Mouse (Mus musculus) cerebellum, adult 2 months (tissue): ENCODE measurements at regions not wholly inside any gene's neighbourhood (a gene's known extent, or its start where the extent isn't known, plus 50 kb on each side); places are given as distances from the start of the nearest gene placed in this dataset.

ENCODE experiments used
- DNase-seq, 2 experiments: peaks; one replicate each; pipeline ENCODE4 v3.0.0; 2021
- H3K27ac ChIP-seq: fragments of 200-500 bp; 2 replicates; pipeline ENCODE4 v1.5.1; 2012; ENCODE audit warnings: low read length, control low read depth, inconsistent platforms; ENCODE audit not compliant: insufficient read depth
- H3K27me3 ChIP-seq: fragments of 200-500 bp; 2 replicates; pipeline ENCODE4 v1.6.1; 2012; ENCODE audit warnings: inconsistent platforms, mild to moderate bottlenecking, low read length, moderate library complexity; ENCODE audit not compliant: control insufficient read depth, insufficient read depth
- H3K4me1 ChIP-seq: fragments of 200-500 bp; 2 replicates; pipeline ENCODE4 v1.6.1; 2011; ENCODE audit warnings: low read length; ENCODE audit not compliant: control insufficient read depth, insufficient read depth
- H3K4me3 ChIP-seq: fragments of 200-500 bp; replicated peaks from 2 replicates; pipeline ENCODE3; 2011; ENCODE audit warnings: mild to moderate bottlenecking, low read depth, low read length, control low read depth; ENCODE audit not compliant: insufficient read depth
- CTCF ChIP-seq: fragments of 200-500 bp; IDR thresholded peaks from 2 replicates; pipeline ENCODE4 v1.5.1; 2011; ENCODE audit warnings: low read depth, mild to moderate bottlenecking, control low read depth, low read length, moderate library complexity, borderline replicate concordance; ENCODE audit not compliant: insufficient read depth
- POLR2A ChIP-seq: fragments of 200-500 bp; IDR thresholded peaks from 2 replicates; pipeline ENCODE4 v1.6.1; 2011; ENCODE audit warnings: low read length, control low read depth, borderline replicate concordance; ENCODE audit not compliant: insufficient read depth
- WGBS: fragments of 180-500 bp; shearing (Covaris S2); methylation state at CpG from one replicate; pipeline ENCODE4 v1.1.7; 2018; 5-methylcytosine and 5-hydroxymethylcytosine counted together

DNA sequence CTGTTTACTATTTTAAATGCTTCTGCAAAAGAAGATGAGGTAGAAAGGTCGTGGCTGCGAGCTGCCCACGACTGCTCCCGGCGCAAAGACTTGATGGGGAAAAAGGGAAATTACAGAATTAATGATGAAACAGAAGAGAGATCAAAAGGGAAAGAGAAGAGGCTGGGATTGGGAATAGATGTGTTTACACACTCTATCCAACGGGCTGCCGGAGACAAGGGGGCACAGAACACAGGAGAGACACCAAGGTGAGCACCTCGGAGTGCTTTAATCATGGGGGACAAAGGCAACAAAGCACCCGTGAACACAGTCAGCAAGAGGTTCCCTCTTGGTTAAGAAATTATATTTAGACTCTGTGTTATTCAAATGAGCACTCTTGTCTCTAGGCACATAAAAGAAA, 326.1 kb upstream of the Noct start:
- TF ChIP-seq POLR2A (no peak), CTCF (no peak)
- H3K27ac ChIP-seq = no peak overlapping the region
- H3K4me1 ChIP-seq = peaks cover 3% of the 10 kb centered on the region; the same call in 1 of the 2 replicates
- no peaks in the 10 kb centered on the region; the same call in 1 of the 2 replicates for H3K27me3 ChIP-seq
- DNase-seq = no peak
- WGBS = 90% methylated on average over 9 of the region's 9 CpGs
- no peak overlapping the region for H3K4me3 ChIP-seq

DNA sequence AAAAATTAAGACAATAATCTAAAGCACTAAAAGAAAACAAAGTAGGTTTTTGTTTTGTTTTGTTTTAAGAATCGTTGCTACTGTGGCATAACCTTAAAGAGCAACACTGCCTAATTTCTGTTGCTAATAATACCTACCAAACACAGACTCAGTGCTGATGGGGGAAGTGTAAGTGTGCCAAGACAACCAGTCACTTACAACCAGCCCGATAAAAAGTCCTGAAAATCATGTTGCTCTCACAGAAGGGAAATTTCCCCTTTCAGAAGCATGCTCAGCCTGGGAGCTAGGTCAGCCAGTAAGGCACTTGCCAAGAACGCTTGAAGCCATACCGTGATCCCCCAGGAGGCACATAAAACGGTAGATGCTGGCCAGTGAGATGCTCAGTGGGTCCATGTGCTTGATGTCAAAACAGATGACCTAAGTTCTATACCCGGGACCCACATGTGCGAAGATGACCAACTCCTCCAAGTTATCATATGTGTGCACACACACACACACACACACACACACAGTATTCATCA, 324.4 kb upstream of the Noct start:
- no peak overlapping the region for H3K4me3 ChIP-seq
- 11% methylated on average over 7 of the region's 7 CpGs for WGBS
- H3K4me1 ChIP-seq = peaks cover 6% of the 10 kb centered on the region
- no peak for TF ChIP-seq CTCF
- no peak for TF ChIP-seq POLR2A
- peak; percentile 40 to 68 for DNase-seq
- no peak overlapping the region for H3K27ac ChIP-seq
- no peaks in the 10 kb centered on the region; the same call in 1 of the 2 replicates for H3K27me3 ChIP-seq

DNA sequence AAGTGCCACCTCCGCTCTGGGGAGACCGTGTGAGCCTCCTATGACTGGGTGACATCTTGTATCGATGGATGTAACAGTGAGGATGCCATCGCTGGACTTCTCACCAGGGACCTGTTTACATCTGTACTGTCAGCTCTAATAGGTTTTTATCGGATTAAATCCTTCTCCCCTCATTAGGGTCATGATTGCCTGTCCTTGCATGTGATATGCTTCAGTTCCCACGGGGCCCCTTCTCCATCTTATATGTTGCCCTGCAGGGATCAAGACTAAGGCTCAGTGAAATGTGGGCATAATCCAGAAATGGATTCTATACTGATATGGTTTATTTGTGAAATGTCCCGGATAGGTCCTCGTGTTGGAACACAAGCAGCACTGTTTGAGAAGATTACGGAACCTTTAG, 323.7 kb upstream of the Noct start:
- no peak for DNase-seq
- Histone ChIP-seq H3K27me3 (no peaks in the 10 kb centered on the region; the same call in 1 of the 2 replicates), H3K27ac (no peak overlapping the region), H3K4me3 (no peak overlapping the region), H3K4me1 (peaks cover 10% of the 10 kb centered on the region)
- 96% methylated on average over 9 of the region's 9 CpGs for WGBS
- TF ChIP-seq CTCF (no peak), POLR2A (no peak)

DNA sequence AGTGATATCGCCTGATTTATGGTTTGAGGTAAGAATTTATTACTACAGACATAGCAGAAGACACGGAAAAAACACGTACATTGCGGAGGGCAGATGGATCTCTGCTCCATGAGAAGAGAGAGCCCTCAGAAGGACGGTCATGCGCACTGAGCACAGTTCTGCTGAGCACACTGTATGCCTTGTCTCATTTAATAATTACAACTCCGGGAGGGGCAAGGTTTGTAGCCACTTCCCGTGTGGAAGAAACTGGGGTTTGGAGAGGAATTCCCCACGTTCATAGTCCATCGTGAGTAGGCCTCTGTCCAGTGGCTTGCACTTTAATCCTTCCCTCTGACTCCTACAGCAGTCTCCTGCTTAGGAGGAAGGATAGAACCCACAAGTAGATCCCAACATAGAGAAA, 322.9 kb upstream of the Noct start:
- Histone ChIP-seq H3K4me1 (peaks cover 10% of the 10 kb centered on the region), H3K27ac (no peak overlapping the region), H3K27me3 (no peaks in the 10 kb centered on the region; the same call in 1 of the 2 replicates), H3K4me3 (no peak overlapping the region)
- DNase-seq = no peak
- WGBS = 97% methylated on average over 10 of the region's 10 CpGs
- TF ChIP-seq POLR2A (no peak), CTCF (no peak)

DNA sequence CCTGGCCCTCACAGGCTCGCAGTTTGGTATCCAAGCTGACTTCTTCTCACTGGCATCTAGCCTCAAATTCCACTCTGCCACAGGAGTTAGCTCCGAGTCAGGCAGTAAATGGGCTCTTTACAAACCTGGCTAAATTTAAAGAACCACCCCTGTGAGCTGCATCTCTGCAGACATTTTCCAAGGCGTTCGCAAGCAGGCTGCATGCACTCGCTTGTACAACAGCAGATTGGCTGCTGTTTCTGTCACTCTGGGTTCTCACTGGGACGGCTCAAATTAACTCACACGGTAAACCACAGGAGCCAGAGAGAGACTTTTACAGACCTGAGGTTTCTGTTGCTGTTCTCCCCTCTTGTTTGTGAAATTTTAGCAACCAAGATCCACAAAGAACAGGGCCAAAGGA, 321.3 kb upstream of the Noct start:
- Histone ChIP-seq H3K27me3 (no peaks in the 10 kb centered on the region), H3K4me1 (peaks cover 10% of the 10 kb centered on the region), H3K4me3 (no peak overlapping the region), H3K27ac (no peak overlapping the region)
- WGBS = 52% methylated on average over 7 of the region's 7 CpGs
- no peak for TF ChIP-seq POLR2A
- DNase-seq = peak; percentile 27 to 39

DNA sequence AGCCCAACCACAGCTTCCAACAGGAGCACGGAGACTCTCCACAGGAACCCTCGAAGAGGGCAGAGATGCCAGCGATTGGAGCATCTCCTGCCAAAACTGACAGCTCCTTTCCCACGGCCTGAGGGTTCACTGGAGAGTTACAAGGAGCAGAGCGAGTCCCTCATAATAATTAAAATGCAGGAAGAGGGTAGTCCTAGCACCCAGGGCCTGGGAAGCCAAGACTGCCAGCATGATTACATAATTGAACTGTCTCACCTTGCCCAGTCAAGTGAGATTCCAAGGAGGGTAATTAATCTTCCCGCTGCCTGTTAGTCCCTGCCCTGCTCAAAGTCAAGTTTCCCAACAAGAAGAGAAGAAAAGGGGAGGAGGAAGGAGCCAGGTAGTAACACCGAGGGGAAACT, 319.5 kb upstream of the Noct start:
- peak; percentile 80 to 86 for DNase-seq
- Histone ChIP-seq H3K4me1 (peaks cover 7% of the 10 kb centered on the region), H3K27ac (no peak overlapping the region), H3K27me3 (no peaks in the 10 kb centered on the region), H3K4me3 (no peak overlapping the region)
- TF ChIP-seq POLR2A (no peak), CTCF (no peak)
- 13% methylated on average over 7 of the region's 7 CpGs for WGBS

DNA sequence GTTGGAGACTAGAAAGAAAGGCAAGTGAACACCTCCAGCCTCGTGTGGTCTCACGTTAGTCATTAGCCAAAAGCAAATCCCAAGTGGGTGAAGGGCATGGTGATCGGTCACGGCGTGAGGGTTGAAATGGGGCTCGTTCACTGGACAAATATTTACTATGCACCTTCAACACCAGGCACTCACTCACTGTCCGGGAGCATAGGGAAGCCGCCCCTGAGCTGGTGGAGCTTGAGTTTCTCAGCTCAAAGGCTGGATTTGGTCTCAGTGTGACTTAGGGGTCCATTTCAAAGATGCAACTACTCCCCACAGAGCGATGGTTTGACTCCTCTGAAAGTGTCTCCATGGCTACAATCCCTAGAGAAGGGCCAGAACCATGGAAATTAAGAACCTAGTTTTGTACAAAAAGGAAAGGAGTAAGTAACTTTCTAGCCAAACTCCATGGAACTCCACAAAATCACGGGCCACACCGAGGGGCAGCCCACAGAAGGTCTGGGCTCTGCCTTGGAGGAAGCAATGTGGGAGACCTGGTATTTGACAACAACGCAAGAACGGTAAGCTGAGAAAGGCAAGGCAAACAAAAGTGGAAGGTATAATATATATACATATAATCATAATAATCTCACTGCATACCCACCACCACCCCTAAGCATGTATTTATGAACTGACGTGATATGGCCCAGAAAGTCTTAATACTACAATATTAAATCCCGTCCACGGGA, 318.8 kb upstream of the Noct start:
- H3K27ac ChIP-seq = no peak overlapping the region
- no peak for TF ChIP-seq POLR2A
- no peak for TF ChIP-seq CTCF

DNA sequence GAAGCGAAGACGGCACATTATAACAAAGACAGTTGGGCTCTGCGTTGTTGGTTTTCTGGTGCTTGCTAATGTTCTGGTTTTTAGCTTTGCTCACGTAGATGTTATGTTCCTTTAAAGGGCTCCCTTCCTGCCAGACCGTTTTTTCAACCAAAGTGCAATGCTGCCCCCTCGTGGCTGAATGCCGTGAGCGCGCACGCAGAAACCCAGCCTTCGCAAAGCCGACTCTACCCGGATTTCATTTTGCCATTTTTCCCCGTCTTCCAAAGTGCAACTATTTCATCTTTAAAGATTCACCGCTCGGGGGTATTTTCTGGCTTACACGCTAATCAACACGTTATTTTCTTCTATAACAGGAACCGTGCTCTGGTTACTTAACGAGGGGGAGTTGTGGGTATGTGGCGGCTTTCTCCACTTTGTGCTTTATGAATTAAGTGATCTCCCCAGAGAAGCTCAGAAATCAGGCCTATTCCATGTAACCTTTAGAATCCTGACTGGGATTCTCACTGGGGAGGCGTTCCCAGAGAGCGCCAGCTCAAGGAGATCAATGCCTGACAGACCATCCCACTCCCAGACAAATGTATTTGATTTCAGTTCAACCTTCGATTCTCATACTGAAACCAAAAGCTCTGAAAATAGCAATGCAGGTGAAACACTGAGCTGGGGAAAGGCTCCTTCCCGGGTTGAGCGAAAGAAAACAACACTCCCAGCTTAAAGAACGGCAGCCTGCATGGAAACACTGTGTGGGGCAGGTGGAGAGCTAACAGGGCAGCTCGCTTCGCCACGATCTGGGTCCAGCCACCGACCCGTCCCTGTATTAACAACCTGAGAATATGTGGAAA, 318.0 kb upstream of the Noct start:
- no peak overlapping the region for H3K4me3 ChIP-seq
- peaks cover 7% of the 10 kb centered on the region for H3K4me1 ChIP-seq
- H3K27ac ChIP-seq = no peak overlapping the region
- TF ChIP-seq POLR2A (no peak), CTCF (peak; percentile 89)
- WGBS = 16% methylated on average over 32 of the region's 32 CpGs
- no peaks in the 10 kb centered on the region for H3K27me3 ChIP-seq
- peak; percentile 84 to 95 for DNase-seq

More for the DNA sequence above, 318.8 kb upstream of the Noct start:
- Histone ChIP-seq H3K4me3 (no peak overlapping the region), H3K4me1 (peaks cover 7% of the 10 kb centered on the region), H3K27me3 (no peaks in the 10 kb centered on the region)
- 46% methylated on average over 16 of the region's 16 CpGs for WGBS
- DNase-seq = peak; percentile 21 to 29
